Mouse (Mus musculus) liver, embryonic 14 days (tissue): ENCODE data around the gene Polr1e. TPM values are rescaled to one million over a fixed set of nuclear protein-coding genes. Genes with fewer than 3 reads are reported as not detected.

Experiments used
- polyA plus RNA-seq: library from polyadenylated mRNA; depleted of rRNA; stranded (reverse); fragments of >200 nt; gene quantifications from 2 replicates; pipeline ENCODE4 v1.2.3, GENCODE M21; 2012; rRNA removed

Polr1e gene
- 8.0 and 10.2 TPM in 2 replicates for polyA plus RNA-seq

DNA sequence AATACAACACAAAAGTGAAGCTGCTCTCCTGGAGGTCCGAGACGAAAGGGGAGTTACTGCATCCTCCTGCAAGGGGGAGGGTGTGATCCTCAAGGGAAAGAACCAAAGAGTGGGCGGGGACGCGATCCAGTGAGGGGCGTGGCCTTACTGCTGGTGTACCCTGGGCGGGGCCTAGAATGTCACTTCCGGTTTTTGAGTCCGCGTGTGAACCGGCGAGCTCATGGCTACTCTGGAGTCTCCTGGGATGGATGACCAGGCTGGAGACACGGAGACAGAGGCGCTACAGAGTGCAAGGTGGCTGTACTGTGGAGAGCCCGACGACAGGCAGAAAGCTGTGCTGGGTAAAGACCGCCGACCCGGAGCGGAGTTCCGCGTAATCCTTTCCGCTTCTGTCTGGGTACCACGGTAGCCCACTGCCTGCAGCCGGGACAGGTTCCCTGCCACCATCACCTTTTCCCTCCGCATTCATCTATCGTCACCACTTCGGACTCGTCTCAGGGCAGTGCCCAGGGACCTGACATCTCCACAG, at the start of gene Polr1e:
Gene Polr1e (plus strand): TSS at position 132 of the 529 bp plus-strand sequence.

DNA sequence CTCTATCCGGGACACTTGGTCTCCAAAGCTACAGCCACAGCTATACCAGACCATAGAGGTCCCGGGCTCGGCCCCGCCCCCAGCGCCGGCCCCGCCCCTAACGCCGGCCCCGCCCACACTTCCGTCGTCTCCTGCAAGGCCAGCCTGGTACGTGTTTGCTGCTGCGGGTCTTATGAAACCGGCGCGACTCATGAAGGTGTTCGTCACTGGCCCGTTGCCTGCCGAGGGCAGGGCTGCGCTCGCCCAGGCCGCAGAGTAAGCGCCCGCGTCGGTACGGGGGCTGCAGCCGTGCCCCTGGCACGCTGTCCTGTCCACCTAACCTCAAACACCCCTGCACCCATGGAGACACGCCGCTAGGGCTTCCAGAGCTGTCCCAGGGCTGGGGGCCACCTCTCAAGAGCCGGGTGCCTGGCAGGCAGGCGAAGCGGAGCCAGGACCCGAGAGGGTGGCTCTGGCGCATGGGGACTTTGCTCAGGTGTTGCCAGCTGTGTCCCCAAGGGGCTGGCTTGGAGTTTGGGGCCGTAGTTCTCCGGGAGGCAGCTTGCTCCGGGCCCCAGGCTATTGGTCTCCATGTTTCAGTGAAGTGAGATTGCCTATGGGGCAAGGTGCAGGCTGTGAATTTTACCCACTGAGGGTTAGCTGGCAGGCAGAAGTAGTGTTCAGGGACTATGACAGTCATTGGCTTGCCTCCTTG, 37.0 kb upstream of the Polr1e start, which contains the start of gene Grhpr:
Gene Grhpr (plus strand): TSS at position 116 of the 694 bp plus-strand sequence.

DNA sequence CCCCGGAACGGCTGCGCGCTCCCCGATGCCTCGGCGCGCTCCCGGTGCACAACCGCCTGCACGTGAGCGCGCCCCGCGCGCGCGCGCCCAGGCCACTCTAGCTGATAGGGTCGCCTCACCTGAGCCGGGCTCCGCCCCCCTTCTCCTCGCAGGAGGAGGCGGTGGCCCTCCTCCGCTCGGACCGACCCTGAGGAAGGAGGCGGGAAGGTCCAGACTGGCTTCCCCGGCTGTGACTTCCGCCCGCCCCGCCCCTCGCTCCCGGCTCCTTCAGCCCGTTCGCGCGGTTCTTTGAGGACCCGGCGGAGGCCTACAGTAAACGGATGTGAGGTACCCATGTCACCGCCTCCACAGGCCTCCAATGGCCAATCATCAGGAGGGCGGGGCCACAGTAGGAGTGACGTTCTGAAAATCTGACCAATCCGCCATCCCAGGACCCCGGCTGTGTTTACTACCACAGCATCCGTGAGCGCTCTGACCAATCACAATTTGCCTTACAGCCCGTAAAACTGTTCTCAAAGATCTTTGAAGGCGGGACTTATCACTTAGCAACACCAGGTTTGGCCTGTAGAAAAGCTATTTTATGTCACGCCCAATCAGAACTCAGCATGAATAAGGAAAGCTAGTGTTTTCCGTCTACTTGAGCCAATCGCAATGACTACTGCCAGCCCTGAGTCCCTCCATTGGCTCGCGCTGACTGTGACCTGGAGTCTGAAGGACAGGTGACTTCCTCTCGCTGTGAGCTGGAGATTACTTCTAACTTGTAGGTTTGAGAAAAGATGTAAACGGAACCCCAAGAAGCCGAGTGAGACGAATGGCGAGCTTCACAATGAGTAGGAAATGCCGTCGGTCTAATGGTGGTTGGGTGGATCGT, 6.0 kb upstream of the Polr1e start, which contains the start of gene Zbtb5:
Gene Zbtb5 (minus strand): TSS at position 308 of the 871 bp plus-strand sequence.

DNA sequence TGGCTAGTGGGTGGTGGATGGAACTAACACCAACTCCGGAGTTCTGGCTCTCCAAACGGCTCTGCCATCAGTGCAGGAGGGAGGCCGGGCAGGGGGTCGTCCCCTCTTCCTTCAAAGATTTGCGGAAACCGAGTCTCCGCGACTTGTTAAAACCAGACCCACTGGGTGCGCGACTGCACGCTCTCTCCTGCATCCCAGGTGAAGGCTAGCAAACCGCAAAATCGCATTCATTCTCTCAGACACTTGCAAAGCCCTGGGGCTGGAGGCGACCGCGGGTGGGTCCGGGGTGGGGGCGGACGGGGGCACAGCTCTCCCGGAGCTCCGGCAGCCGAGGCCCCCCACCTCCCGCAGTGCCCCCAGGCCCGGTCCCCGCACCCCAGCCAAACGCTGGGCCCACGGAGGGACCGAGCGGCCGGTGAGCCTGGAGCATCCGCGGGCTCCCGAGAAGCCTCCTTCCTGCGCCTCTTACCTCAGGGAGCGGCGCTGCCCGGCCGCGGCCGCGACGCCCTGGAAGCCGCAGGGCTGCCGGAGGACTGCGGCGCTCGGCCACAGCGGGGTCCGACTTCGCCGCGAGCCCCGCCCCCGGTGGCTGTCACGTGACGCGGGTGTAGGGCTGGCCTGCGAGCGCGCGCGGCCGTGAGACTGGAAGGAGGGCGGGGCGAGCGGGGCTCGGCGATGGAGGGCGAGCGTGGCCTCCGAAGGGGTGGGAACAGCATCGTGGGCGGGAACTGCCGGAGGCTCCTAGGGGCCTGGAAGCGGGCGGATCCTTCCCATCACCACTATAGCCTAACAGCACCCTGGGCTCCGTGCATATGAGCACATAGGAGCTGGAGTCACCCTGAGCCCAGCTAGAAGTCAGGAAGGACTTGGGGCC, 65.9 kb downstream of the Polr1e start, which contains the start of gene Fbxo10:
Gene Fbxo10 (minus strand): TSS at position 584 of the 874 bp plus-strand sequence.

Other genes with a start within 250 kb of the Polr1e start
- gene Grhpr, start 37.2 kb upstream of the Polr1e start, polyA plus RNA-seq = 42.7 and 47.7 TPM in 2 replicates
- 3.8 and 4.0 TPM in 2 replicates for gene Zbtb5, start 6.2 kb upstream of the Polr1e start, polyA plus RNA-seq
- gene Fbxo10, start 66.0 kb downstream of the Polr1e start, polyA plus RNA-seq = 3.9 TPM in 2 replicates
- 129 and 142 TPM in 2 replicates for gene Tomm5, start 89.5 kb downstream of the Polr1e start, polyA plus RNA-seq
- gene Frmpd1, start 166.3 kb downstream of the Polr1e start, polyA plus RNA-seq = 0.17 and 0.20 TPM in 2 replicates